Mouse (Mus musculus) C2C12 (cell line): ENCODE data around the gene Slc5a12.

Source experiments
- CTCF ChIP-seq: IDR thresholded peaks from one replicate; pipeline ENCODE4 v1.5.1; 2011; ENCODE audit not compliant: control insufficient read depth, insufficient read depth, insufficient read length
- MAX ChIP-seq: IDR thresholded peaks from one replicate; pipeline ENCODE4 v1.6.1; 2011; ENCODE audit warnings: mild to moderate bottlenecking, control low read depth
- MYOD1 ChIP-seq: IDR thresholded peaks from one replicate; pipeline ENCODE4 v1.6.1; 2011; ENCODE audit warnings: low read depth; ENCODE audit not compliant: control insufficient read depth, insufficient read length
- USF1 ChIP-seq: IDR thresholded peaks from one replicate; pipeline ENCODE4 v1.6.1; 2011; ENCODE audit warnings: low read depth, mild to moderate bottlenecking, control low read depth, moderate library complexity

DNA sequence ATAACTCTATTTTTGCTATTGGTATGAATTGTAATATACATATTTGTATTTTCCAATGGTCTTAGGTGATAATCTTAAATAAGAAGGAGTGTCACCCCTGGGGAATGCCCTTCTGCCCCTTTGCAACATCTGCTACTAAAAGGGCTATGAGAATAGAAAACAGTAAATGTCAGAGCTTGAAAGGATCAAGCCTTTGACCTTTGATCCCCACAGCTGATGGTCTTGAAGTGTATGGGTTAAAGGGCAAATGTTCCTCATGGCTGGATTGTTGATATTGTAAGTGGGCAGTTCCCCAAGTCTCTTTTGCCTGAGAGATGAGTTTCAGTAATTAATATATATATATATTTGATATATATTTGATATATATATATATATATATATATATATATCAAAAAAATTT lies 47.7 kb downstream of the Slc5a12 start:
- TF ChIP-seq CTCF (no peak), MAX (no peak), USF1 (no peak), MYOD1 (no peak)
